Mouse (Mus musculus): ENCODE data around the gene Zfp827.

The Zfp827 gene

DNA sequence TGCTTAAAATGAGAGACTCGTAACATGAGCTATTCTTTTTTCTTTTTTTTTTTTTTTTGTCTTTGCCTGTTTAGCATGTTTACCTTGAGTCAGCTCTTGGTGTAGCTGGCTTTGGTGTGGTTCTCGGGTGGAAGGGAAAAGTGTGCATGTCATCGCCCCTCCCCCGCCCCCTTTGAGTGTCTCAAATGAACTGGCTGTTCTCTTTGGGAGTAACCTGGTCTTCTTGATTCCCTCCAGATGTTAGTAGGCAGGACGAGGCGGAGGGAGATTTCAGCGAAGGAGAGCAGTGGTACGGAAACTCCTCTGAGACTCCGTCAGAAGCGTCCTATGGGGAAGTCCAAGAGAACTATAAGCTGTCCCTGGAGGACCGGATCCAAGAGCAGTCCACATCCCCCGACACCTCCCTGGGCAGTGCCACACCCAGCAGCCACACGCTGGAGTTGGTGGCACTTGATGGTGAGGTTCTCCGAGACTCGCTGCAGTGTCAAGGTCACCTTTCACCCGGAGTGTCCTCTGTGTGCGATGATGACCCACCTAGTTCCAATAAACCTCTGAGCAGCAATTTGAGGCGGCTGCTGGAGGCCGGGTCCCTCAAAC is 31.9 kb downstream of the Zfp827 start:
- DNase-seq (ENCODE audit: low read depth, low spot score) = no peak

DNA sequence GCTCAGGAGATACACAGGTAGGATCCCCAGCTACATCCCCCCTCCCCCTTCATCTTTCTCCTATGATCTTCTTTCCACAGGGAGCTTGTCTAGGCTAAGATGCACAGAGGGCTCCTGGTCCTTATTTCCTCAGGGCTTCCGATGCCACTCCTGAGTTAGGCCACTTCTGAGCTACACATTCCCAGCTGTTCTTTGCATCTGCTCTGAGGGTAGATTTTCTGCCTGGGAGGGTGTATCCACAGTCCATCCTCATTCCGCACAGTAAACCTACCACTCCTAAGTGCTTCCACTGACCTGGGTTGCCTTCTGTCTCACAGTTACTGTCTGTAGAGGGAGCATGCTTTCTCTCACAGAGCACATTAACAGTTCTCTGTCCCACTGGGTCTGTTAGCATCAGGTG is 37.7 kb downstream of the Zfp827 start:
- DNase-seq (ENCODE audit: low read depth, low spot score) = no peak

DNA sequence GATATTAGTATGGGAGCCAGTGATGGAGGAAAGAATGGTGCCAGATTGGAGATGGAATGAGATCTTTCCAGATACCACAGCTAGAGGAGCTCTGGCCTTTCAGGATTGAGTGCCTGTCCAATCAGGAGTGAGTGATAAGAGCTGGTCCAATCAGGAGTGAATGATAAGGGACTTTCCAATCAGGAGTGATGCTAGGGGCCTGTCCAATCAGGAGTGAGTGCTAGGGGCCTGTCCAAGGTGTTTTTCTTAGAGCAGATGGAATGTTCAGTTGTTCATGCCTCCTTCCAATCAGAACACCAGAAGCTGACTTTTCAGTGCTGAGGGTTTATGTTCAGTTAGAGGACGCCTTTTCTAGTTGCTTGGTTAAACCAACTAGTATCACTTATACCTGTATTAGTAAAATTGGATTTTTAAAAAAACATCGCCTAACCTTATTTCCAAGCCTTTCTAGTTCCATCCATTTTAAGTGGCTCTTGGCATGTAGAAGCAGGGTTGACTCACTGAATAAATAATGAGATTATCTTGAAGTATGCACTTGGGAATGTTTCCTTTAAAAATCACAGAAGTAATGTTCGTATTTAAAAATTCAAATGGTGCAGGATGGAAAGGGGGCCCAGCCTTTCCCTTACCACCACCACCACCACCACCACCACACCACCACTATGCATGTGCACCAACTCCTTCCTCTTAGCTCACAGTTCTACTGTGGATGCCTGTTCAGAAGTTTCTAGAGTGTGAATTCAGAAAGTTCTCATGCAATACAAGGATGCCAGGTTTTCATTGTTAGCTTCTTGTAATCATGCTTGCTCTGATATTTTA is 39.8 kb downstream of the Zfp827 start:
- DNase-seq (ENCODE audit: low read depth, low spot score) = no peak

- DNase-seq (ENCODE audit: low read depth, low spot score) = no peak
Observed at GRCm38 (mm10) chr8:79073311-79073710, 45.1 kb downstream of the Zfp827 start.

DNA sequence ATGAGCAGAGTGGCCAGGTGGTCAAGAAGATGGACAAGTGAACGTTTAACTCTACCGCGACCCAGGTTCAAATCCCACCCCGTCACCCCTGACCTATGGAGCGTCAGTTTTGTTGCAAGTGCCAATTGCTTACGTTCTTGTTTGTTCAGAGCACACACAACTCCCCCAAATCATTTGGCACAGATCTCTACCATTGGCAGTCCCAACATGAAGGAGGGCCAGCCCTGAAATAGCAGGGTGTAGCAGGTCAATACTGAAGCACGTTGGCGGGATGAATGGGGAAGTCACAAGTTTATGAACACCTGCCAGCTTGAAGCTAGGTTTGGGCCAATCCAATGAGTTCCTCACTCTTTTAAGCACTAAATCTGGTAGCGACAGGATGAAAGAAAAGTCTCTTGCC is 46.7 kb downstream of the Zfp827 start:
- no peak for DNase-seq (ENCODE audit: low read depth, low spot score)

DNA sequence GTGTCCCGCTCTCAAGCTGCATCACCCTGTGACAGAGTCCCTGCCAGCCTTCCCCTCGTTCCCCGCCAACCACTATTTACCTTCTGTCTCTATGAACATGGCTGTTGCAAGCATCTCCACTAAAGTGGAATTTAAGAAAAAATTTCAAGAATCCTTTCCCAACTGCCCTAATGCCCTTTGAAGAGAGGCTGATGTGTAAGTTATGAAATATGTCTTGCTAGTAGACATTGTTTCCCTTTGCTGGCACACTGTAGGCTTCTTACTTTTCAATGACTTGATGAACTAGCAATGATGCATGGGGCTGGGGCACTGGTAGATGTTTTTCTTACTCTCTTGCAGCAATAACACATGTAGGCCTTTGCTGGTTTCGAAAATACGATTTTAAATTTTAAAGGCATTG is 49.0 kb downstream of the Zfp827 start:
- no peak for DNase-seq (ENCODE audit: low read depth, low spot score)

- DNase-seq (ENCODE audit: low read depth, low spot score) = no peak
Observed at GRCm38 (mm10) chr8:79078556-79079195, 50.4 kb downstream of the Zfp827 start.

DNA sequence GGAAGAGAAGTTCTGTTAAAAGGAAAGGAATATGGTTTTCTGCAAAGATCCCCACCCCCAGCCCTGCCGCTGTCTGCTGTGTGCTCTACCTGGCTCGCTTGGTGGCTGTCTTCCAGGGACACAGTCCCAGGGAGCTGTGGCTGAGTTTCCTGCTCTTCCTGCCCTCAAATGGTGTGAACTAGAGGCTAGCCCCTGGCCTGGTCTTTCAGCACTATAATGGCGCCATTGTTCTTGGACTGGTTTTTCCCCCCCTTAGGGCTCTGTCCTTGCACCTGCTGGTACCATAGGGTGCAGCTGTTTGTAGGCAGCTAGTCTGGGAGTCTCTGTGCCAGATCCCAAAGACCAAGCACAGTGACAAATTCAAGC is 50.9 kb downstream of the Zfp827 start:
- DNase-seq (ENCODE audit: low read depth, low spot score) = peak; percentile 56

DNA sequence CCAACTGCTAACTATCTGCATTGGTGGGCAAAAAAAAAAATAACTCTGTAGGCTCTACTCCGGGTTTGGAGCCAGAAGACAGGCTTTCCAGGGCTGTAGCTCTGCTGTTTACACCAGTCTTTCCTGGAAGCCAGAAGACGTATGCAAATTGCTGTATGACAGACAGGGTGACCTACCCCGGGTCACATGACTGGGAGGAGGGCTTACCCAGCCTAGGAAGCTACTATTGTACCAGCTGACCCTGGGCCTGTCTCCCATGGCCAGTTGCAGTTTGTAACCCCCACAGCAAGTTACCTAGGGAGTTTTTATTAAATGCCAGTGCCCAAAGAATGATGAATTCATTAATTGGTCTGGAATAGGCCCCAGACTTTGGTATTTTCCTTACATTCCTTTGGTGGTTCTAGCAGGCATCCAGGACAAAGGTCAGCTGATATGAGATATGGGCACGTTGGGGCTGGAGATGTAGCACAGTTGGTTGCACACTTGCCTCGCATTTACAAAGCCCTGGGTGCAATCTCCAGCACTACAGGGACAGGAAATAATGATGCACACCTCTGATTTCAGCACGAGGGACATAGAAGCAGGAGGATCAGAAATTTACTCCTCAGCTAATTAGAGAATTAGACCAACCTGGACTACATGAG is 52.0 kb downstream of the Zfp827 start:
- DNase-seq (ENCODE audit: low read depth, low spot score) = no peak

DNA sequence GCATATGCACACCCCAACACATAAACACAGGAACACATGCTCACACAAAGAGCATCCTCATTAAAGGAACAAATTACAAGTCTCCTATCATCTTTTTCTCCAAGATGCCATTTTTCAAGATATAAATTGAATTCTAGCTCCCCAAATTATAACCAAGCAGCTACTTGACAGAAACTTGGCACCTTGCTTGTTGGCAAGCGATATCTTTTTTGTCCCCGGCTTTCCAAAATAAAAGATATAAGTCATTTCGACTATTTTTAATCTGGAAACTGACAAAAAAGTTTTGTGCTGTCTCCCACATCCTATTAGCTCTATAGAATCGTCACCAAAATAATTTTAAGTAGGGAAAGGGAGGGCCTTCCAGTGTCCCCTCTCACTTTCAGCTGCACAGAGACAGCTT is 53.1 kb downstream of the Zfp827 start:
- DNase-seq (ENCODE audit: low read depth, low spot score) = no peak

DNA sequence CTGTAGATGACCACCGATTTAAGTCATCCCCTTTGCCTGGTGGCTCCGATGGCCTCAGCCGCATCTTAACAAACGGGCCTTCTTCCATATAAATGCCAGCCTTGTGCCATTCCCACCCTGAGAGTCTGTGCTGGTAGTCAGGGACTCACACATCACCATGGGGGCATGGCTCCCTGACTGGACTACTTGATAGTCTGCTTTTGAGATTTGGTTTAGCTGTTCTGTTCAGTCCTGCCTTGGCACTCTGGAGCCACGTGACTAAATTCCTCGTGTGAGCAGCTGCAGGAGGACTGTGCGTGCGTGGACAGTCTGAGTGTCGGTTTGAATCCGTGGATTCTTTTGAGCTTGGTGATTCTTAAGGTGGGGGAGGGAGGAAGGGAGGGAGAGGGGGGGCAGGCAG is 53.7 kb downstream of the Zfp827 start:
- no peak for DNase-seq (ENCODE audit: low read depth, low spot score)

GRCm38 (mm10) chr8:79083461-79084358 is 55.5 kb downstream of the Zfp827 start:
- DNase-seq (ENCODE audit: low read depth, low spot score) = no peak

GRCm38 (mm10) chr8:79084359-79084820 is 56.2 kb downstream of the Zfp827 start:
- no peak for DNase-seq (ENCODE audit: low read depth, low spot score)

DNA sequence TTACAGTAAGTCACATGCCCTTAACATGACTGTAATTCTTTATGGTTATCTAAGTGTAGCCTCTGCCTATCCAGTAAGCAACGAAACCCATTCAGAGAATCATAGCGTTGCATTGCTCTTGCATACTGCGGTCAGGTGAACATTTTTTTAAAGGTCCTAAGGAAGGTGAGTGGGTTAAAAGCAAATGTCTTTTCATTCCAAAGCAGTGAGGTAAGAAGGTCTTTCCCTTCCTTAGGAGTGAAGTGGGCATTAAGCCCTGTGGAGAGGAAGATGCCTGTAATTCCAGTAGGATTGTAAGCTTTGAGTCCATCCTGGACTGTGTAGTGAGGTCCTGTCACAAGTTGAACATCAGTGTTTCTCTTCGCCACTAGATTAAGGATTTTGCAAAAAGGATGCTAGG is 66.2 kb downstream of the Zfp827 start:
- no peak for DNase-seq (ENCODE audit: low read depth, low spot score)

DNA sequence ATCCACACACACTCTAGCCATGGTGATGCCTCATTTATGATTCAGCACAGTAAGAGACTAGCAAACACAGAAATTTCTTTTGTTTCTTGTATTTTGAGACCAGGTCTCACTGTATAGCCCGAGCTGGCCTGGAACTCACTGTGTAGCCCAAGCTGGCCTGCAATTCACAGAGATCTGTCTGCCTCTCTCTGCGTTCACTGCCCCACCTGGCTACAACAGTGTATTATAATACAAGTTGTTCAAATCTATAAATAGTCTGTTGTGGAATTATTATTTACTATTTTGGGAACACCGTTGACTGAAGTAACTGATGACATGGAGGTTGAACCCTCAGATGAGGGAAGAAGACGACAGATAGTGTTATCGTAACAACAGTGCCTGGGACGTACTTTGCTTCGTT is 66.9 kb downstream of the Zfp827 start:
- DNase-seq (ENCODE audit: low read depth, low spot score) = no peak

DNA sequence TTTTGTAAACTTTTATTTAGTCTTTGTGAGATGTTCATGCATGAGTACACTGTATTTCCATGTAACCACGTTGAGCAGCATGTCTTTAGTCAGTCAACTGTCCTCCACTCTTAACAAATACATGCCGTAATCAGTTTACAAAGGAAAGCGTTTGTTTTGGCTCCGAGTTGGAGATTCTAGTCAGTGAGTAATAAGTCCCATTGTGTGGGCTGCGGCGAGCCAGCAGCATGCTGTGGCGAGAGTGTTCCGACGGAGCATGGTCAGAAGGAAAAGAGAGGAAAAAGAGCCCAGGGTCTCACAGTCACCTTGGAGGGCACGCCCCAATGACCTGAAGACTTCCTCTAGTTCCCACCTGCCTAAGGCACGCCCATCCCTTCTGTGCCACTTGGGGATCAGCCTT is 68.7 kb downstream of the Zfp827 start:
- DNase-seq (ENCODE audit: low read depth, low spot score) = no peak

GRCm38 (mm10) chr8:79102707-79103106 is 74.5 kb downstream of the Zfp827 start:
- DNase-seq (ENCODE audit: low read depth, low spot score) = no peak

DNA sequence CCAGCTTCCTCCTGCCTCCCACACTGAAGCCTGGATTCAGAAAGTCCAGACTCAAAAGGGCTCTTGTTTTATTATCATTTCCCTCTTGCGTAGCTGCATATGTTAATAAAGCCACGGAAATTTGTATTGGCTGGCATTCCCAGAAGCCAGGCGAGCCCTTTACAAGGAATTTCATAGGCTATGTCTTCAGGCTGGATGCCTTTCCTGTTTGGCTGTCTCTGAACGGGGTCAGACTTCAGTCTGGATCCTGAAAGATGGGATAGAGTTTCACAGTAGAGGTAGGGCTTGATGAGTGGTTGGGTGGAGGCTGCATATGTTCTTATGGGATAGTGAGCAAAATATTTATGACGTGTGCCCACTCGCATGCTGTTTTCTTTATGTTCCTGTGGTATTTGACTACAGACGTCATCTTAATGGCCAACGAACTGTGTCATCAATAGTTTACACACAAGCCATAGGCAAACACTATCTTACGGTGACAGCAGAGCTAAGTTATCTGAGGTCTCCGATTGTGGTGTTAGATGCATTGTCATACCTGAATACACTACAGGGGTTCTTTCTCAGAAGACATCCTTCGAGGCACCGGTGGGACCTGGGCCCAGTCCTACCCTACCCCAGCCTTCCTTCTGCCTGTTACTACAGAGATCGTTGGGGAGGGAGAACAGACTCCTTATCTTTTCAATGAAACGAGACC is 75.1 kb downstream of the Zfp827 start:
- DNase-seq (ENCODE audit: low read depth, low spot score) = no peak

DNA sequence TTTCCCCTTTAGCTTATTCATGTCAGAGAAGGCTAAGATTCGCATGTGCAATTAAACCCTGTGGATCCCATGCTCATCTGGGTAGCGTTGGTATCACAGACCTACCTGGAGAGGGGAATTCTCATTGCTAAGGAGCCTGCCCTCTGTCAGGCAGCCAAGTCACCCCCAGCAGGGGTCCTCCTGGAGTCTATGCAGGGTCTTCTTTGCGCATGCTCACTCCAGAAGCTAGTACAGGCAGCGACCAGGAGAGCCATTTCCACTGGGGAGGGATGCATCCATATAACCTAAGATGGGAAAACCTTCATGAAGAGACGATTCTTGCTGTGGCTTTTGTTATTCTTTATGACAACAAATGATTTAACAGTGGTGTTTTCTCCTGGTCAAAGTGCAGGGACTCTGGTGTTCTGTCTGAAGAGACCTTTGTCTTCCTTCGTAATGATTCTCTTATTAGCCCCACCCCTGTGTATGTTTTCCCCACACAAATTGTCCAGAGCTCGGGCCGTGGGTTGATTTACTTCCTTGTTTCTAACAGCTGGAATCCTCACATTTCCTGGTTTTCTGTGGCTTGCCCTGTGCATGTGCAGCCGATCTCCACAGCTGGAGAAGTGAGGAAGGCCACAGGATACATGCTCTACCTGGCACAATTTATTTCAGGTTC is 75.8 kb downstream of the Zfp827 start:
- DNase-seq (ENCODE audit: low read depth, low spot score) = no peak

DNA sequence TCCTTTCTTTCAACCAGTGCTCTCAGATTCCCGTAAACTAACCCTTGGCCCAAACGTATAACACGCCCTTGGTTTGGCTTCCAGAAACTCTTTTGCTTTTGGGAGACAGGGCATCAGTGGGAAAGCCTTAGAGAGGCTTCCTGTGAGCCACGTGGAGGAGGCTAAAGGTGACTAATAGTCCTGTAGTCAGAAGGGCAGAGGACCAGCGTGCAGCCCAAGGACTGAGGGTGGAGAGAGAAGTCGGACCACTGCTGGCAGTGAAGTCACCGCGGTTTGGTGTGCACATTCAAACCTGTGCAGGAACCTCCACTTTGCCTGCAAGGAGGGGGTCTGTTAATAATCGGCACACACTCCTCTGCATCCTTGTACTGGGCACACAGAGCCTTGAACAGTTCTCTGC is 76.4 kb downstream of the Zfp827 start:
- DNase-seq (ENCODE audit: low read depth, low spot score) = no peak
